Mouse (Mus musculus) Muller cell, postnatal 12 days (primary cell): ENCODE data around the gene Gm42715.
A peak's percentile ranks its signal among the peaks of the same experiment; 100 is the strongest.
"Not testable (repeated sequence)": the region's sequence is repeated elsewhere in the genome, so short reads cannot be mapped to it uniquely, and the experiment has no call there.

Experiments
- DNase-seq: peaks from one replicate; pipeline ENCODE4 v3.0.0-alpha.2; 2015; ENCODE audit errors: inconsistent ontology term

Gm42715 gene

GRCm38 (mm10) chr7:127497382-127497781, 22.0 kb upstream of the Gm42715 start:
- DNase-seq = no peak

- peak; percentile 29 for DNase-seq
Observed at GRCm38 (mm10) chr7:127498407-127498806, 21.0 kb upstream of the Gm42715 start.

GRCm38 (mm10) chr7:127508291-127508690, 11.1 kb upstream of the Gm42715 start:
- DNase-seq = no peak

- DNase-seq = not testable (repeated sequence)
Observed at GRCm38 (mm10) chr7:127509830-127510229, 9.6 kb upstream of the Gm42715 start.

GRCm38 (mm10) chr7:127511241-127511640, 8.1 kb upstream of the Gm42715 start:
- DNase-seq = no peak

GRCm38 (mm10) chr7:127511808-127512230, 7.6 kb upstream of the Gm42715 start, which contains the start of gene Srcap:
Gene Srcap (plus strand): TSS chr7:127511983.
- peak; percentile 96 for DNase-seq

GRCm38 (mm10) chr7:127512231-127513015, 7.0 kb upstream of the Gm42715 start:
- peak; percentile 95 for DNase-seq

GRCm38 (mm10) chr7:127513016-127513390, 6.4 kb upstream of the Gm42715 start:
- DNase-seq = no peak

- no peak for DNase-seq
Observed at GRCm38 (mm10) chr7:127513781-127514180, 5.6 kb upstream of the Gm42715 start.

- DNase-seq = no peak
Observed at GRCm38 (mm10) chr7:127515846-127516245, 3.5 kb upstream of the Gm42715 start.

GRCm38 (mm10) chr7:127516344-127516743, 3.0 kb upstream of the Gm42715 start:
- no peak for DNase-seq

- DNase-seq = no peak
Observed at GRCm38 (mm10) chr7:127541671-127542070, 22.3 kb downstream of the Gm42715 start.

- peak; percentile 75 for DNase-seq
Observed at GRCm38 (mm10) chr7:127549116-127549835, 29.9 kb downstream of the Gm42715 start.

- no peak for DNase-seq
Observed at GRCm38 (mm10) chr7:127551558-127551957, 32.2 kb downstream of the Gm42715 start.

GRCm38 (mm10) chr7:127560580-127560979, 41.2 kb downstream of the Gm42715 start:
- no peak for DNase-seq

- DNase-seq = no peak
Observed at GRCm38 (mm10) chr7:127561340-127561858, 42.0 kb downstream of the Gm42715 start, which contains the start of gene Tmem265. Gene Tmem265 (plus strand): TSS chr7:127561390.

- DNase-seq = peak; percentile 70
Observed at GRCm38 (mm10) chr7:127564381-127565150, 45.2 kb downstream of the Gm42715 start.

GRCm38 (mm10) chr7:127572895-127573471, 53.6 kb downstream of the Gm42715 start, which contains the start of gene Phkg2:
Gene Phkg2 (plus strand): TSS chr7:127573340.
- DNase-seq = peak; percentile 95

- DNase-seq = no peak
Observed at GRCm38 (mm10) chr7:127573503-127574008, 54.2 kb downstream of the Gm42715 start.

GRCm38 (mm10) chr7:127574115-127574514, 54.7 kb downstream of the Gm42715 start:
- DNase-seq = no peak

GRCm38 (mm10) chr7:127583260-127583659, 63.9 kb downstream of the Gm42715 start:
- no peak for DNase-seq
